Mouse (Mus musculus): ENCODE results near the gene 4933421I07Rik.

Gene 4933421I07Rik

GRCm38 (mm10) chr7:42447850-42448249 is at the start of gene 4933421I07Rik:
TSS of gene 4933421I07Rik (minus strand) at chr7:42448120.
- DNase-seq = no peak

DNA sequence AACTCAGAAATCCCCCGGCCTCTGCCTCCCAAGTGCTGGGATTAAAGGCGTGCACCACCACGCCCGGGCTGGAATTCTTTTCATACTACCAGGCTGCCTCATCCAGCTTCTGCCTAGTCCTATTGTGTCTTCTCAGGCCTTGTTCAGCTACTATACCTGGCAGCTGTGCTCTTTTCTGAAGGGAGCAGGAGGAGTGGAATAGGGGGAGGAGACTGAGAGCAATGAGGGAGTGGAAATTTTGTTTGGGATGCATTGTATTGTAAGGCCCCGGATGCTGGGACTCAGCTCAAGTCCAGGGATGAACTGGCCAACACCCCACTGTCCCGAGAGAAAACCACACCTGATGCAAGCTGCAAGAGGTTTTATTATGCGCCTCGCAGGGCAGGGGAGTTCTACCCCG is 49.4 kb upstream of the 4933421I07Rik start:
- DNase-seq = no peak

GRCm38 (mm10) chr7:42496202-42496601 is 48.3 kb upstream of the 4933421I07Rik start:
- DNase-seq = no peak

DNA sequence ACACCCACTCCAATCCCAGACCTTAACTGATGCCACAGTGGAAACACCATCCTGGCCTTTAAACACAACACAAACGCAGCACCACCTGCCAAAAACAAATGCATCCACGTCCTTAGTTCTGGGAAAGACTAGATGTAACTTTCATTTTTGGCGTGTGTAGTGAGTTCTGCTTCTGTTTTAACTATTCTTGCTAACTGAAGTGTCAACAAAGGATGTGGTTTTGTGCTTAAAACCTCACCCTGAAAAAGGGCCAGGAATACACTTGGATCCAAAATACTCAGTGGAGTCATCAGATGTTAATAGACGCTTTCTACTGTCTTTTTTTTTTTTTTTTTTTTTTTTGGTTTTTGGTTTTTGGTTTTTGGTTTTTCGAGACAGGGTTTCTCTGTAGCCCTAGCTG is 42.9 kb upstream of the 4933421I07Rik start:
- no peak for DNase-seq

GRCm38 (mm10) chr7:42490358-42490757 is 42.4 kb upstream of the 4933421I07Rik start:
- DNase-seq = no peak

- DNase-seq = no peak
Measured at GRCm38 (mm10) chr7:42454640-42455039, 6.7 kb upstream of the 4933421I07Rik start.

DNA sequence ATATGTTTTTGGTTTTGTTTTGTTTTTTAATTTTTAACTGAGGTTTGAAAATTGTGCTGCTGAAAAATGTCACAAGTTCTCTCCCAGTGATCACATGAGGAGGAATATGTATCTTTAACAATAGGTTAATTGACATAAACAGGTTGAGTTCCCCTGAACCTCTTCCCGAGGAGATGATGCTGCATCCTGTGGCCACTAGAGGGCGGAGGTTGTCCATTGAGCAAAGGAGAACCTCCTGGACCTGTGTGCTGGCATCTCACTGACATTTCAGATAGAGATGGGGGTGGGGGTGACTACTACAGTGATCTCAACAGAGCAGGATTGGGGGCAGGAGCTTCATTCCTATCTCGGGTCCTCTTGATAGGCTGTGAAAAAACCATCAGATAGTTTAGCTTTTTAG is 2.7 kb upstream of the 4933421I07Rik start:
- DNase-seq = no peak

DNA sequence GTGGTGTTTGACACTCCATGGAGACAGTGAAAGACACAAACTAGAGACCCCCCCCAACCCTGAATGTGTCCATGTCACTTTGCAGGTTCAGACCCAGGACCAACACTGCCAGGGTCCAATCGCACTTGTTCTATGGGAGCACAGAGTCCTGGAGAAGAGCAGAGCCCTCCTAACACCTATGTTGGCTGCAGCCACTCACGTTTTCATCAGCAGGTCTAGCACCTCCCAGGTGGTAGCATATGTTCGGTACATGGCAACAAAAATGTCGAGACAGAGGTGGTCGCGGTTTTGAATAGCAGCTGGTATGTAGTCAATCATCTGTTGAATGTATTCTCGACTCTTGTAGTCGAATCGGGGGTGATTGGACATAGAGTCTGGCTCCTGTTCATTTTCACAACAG is 568 bp downstream of the 4933421I07Rik start:
- DNase-seq = no peak
